Mouse (Mus musculus) midbrain, embryonic 13.5 days (tissue): ENCODE data around the gene Ctnna3. TPM values are rescaled to one million over a fixed set of nuclear protein-coding genes. Genes with fewer than 3 reads are reported as not detected.

Experiments used
- ATAC-seq: fragments of 200-750 bp; cut with Nextera tagmentation; 2 replicates; pipeline ENCODE4 v1.8.0; 2017; ENCODE audit warnings: mild to moderate bottlenecking, moderate TSS enrichment, moderate library complexity
- H3K27ac ChIP-seq: fragments of 300-500 bp; sonication (generic); 2 replicates; pipeline ENCODE4 v1.5.1; 2015; ENCODE audit warnings: inconsistent platforms, mild to moderate bottlenecking, moderate library complexity
- H3K27me3 ChIP-seq: fragments of 300-500 bp; sonication (generic); 2 replicates; pipeline ENCODE4 v1.6.1; 2015; ENCODE audit warnings: mild to moderate bottlenecking, inconsistent platforms
- H3K36me3 ChIP-seq: fragments of 300-500 bp; sonication (generic); 2 replicates; pipeline ENCODE4 v1.6.1; 2015; ENCODE audit warnings: mild to moderate bottlenecking, inconsistent platforms
- H3K4me1 ChIP-seq: fragments of 300-500 bp; sonication (generic); replicated peaks from 2 replicates; pipeline ENCODE4 v1.6.1; 2015; ENCODE audit warnings: inconsistent platforms
- H3K4me2 ChIP-seq: fragments of 300-500 bp; sonication (generic); replicated peaks from 2 replicates; pipeline ENCODE4 v1.6.1; 2015; ENCODE audit warnings: moderate library complexity, mild to moderate bottlenecking, inconsistent platforms
- H3K4me3 ChIP-seq: fragments of 300-500 bp; sonication (generic); replicated peaks from 2 replicates; pipeline ENCODE4 v1.5.1; 2015; ENCODE audit warnings: mild to moderate bottlenecking, inconsistent platforms
- H3K9ac ChIP-seq: fragments of 300-500 bp; sonication (generic); replicated peaks from 2 replicates; pipeline ENCODE4 v1.6.1; 2015; ENCODE audit warnings: mild to moderate bottlenecking, inconsistent platforms
- H3K9me3 ChIP-seq: fragments of 300-500 bp; sonication (generic); 2 replicates; pipeline ENCODE4 v1.6.1; 2016; ENCODE audit warnings: mild to moderate bottlenecking, inconsistent platforms
- WGBS: fragments of 180-500 bp; shearing (Covaris S2); methylation state at CpG from one replicate; pipeline ENCODE4 v1.1.7; 2015; 5-methylcytosine and 5-hydroxymethylcytosine counted together
- polyA plus RNA-seq: library from polyadenylated mRNA; unstranded; fragments of >200 nt; fragmentation: Nextera tagmentation; extraction: Ambion mirVana; gene quantifications from 2 replicates; pipeline ENCODE4 v1.2.1, GENCODE M21; 2015

Gene Ctnna3
- polyA plus RNA-seq, 1 experiment from 2014 or later = 0.23 TPM

DNA sequence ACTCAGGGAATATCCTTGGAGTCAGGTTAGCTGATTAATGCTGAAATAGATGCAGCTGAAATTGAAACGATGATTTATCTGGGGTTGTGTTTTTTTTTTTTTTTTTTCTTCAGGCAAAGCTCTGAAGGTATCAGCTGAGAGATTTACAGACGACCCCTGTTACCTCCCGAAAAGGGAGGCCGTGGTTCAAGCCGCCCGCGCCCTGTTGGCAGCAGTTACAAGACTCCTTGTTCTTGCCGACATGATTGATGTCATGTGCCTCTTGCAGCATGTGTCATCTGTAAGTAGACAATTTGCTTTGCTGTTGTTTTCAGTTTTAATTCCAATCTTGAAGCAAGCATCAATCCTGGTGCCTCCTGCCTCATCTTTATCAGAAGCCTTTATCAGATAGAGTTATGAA lies 136.8 kb downstream of the Ctnna3 start:
- 0 out of 2 replicates have a peak, but pooled peaks cover 6% of the 10 kb centered on the region for H3K9me3 ChIP-seq
- no peaks in the 10 kb centered on the region for H3K27me3 ChIP-seq
- 95% methylated on average over 8 of the region's 8 CpGs for WGBS
- H3K4me3 ChIP-seq = no peak overlapping the region
- no peaks in the 10 kb centered on the region for H3K4me1 ChIP-seq
- no peak for ATAC-seq
- H3K36me3 ChIP-seq = no peaks in the 10 kb centered on the region
- no peak overlapping the region for H3K27ac ChIP-seq
- no peak overlapping the region for H3K4me2 ChIP-seq
- no peak overlapping the region for H3K9ac ChIP-seq

DNA sequence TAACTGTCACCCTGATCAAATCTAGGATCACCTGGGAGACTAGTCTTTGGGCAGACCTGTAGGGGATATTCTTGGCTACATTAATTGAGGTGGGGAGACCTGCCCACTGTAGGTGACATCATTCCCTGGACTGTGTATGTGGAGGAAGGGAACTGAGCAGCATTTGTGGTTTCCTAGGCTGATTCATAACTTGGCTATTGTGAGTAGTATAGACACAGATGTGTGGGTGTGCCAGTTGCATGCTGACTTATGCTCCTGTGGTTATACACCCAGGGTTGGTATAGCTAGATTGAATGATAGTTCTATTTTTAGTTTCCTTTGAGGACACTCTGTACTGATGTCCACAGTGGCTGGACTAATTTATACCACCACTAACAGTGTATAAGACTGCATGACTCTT lies 141.7 kb downstream of the Ctnna3 start:
- no peak for ATAC-seq
- no peaks in the 10 kb centered on the region for H3K27me3 ChIP-seq
- no peak overlapping the region for H3K4me3 ChIP-seq
- H3K4me1 ChIP-seq = no peaks in the 10 kb centered on the region
- H3K36me3 ChIP-seq = no peaks in the 10 kb centered on the region
- H3K27ac ChIP-seq = no peak overlapping the region
- H3K9ac ChIP-seq = no peak overlapping the region
- no peak overlapping the region for H3K4me2 ChIP-seq
- H3K9me3 ChIP-seq = 0 out of 2 replicates have a peak, but pooled peaks cover 4% of the 10 kb centered on the region

DNA sequence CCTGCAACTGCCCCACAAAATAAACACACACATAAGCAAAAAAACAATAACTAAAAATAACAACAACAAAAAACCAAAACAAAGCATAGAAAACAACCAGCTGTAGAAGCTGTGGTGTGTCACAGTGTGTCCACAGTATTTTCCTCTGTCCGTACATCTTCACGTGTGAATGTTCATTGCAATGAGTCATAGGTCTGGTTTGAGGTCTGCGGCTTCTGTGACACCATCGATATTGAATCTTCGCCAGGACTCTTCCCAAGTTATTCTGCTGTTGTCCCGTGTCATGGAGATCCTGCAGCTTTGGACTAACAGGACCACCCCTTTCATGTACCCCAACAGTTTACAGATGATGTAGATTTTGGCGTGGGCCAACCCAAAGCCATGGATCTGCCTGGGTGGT lies 143.0 kb downstream of the Ctnna3 start:
- H3K9ac ChIP-seq = no peak overlapping the region
- no peak for ATAC-seq
- no peaks in the 10 kb centered on the region for H3K27me3 ChIP-seq
- 0 out of 2 replicates have a peak, but pooled peaks cover 4% of the 10 kb centered on the region for H3K9me3 ChIP-seq
- no peak overlapping the region for H3K27ac ChIP-seq
- H3K4me3 ChIP-seq = no peak overlapping the region
- no peaks in the 10 kb centered on the region for H3K36me3 ChIP-seq
- no peaks in the 10 kb centered on the region for H3K4me1 ChIP-seq
- 92% methylated on average over 7 of the region's 7 CpGs for WGBS
- H3K4me2 ChIP-seq = no peak overlapping the region

DNA sequence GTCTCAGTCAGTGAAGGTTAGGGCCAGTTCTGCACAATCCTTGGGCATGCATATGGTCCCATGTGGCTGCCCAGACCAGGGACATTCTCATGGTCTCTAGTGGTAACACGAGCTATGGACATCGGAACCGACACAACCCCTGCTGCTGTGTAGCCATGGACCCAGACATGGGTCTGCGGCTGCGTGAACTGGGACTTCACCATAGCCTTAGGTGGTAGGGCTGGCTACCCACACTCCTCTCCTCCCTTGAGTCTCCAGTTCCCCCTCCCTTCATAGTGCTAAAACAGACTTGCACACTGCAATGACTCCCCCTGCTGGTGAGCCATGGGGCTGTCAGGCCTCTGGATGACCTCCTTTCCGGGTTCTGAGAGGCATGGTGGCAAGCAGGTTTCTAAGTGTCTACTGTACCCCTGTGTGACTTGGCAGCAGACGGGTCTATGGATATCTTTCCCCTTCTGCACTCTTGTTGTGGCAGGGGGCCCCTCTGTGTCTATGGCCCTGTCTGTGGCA lies 144.3 kb downstream of the Ctnna3 start:
- 93% methylated on average over 7 of the region's 7 CpGs for WGBS
- no peak overlapping the region for H3K9ac ChIP-seq
- 0 out of 2 replicates have a peak, but pooled peaks cover 4% of the 10 kb centered on the region for H3K9me3 ChIP-seq
- no peaks in the 10 kb centered on the region for H3K27me3 ChIP-seq
- peak; percentile 56; the same call in 1 of the 2 replicates for ATAC-seq
- H3K27ac ChIP-seq = no peak overlapping the region
- H3K36me3 ChIP-seq = no peaks in the 10 kb centered on the region
- H3K4me3 ChIP-seq = no peak overlapping the region
- no peak overlapping the region for H3K4me2 ChIP-seq
- no peaks in the 10 kb centered on the region for H3K4me1 ChIP-seq

DNA sequence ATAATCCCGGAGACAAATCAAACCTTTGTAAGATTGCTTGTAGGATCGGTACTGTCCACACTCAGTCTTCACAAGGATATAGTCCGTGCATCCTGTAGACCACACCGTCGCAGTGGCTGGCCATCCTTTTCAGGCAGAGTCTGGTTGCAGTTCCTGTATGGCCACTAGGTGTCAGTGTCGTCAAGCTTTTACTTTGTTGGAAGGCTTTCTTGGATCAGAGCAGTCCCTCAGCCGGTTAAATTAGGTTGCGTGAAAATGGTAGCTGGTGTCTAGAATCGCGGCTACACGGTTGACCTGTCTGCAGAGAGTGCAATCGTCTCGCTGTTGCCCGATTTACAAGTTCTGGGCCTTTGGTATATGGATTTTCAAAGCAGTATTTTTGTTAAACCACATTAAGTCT lies 152.7 kb downstream of the Ctnna3 start:
- H3K27me3 ChIP-seq = no peaks in the 10 kb centered on the region
- no peaks in the 10 kb centered on the region for H3K9me3 ChIP-seq
- WGBS = 12% methylated on average over 14 of the region's 14 CpGs
- no peak overlapping the region for H3K4me2 ChIP-seq
- H3K36me3 ChIP-seq = no peaks in the 10 kb centered on the region
- no peaks in the 10 kb centered on the region for H3K4me1 ChIP-seq
- peak; percentile 87 for ATAC-seq
- no peak overlapping the region for H3K9ac ChIP-seq
- H3K27ac ChIP-seq = no peak overlapping the region
- no peak overlapping the region for H3K4me3 ChIP-seq

DNA sequence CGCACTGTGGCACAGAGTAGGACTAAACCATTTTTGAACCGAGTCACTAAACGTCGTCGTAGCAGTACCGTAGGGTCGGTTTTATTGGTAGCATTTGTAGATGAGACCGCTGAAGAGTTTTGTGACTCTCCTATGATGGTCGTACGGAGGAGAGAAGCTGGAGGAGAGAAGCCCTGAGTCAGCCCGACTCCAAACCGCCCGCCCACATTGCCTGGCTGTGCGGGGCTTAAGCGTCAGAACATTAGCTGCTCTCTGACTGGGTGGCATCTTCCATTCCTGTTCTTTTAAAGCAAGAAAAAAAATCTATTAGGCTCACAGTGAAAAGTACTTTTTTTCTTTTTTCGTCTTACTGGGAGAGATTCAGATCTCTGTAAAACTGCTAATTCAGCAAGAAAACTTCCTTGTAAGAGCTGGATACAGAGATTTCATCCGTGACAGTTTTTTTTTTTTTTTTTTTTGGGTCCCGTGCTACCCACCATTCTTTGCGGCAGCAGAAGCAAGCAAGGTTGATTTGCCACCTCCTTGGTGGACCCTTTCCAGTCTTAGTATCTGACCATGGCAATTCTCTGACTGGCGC lies 154.0 kb downstream of the Ctnna3 start:
- 75% methylated on average over 20 of the region's 20 CpGs for WGBS
- Histone ChIP-seq H3K9ac (no peak overlapping the region), H3K4me1 (no peaks in the 10 kb centered on the region), H3K4me2 (peak overlapping the region; percentile 30), H3K9me3 (no peaks in the 10 kb centered on the region), H3K4me3 (no peak overlapping the region), H3K27ac (no peak overlapping the region), H3K36me3 (no peaks in the 10 kb centered on the region), H3K27me3 (no peaks in the 10 kb centered on the region)
- no peak for ATAC-seq

DNA sequence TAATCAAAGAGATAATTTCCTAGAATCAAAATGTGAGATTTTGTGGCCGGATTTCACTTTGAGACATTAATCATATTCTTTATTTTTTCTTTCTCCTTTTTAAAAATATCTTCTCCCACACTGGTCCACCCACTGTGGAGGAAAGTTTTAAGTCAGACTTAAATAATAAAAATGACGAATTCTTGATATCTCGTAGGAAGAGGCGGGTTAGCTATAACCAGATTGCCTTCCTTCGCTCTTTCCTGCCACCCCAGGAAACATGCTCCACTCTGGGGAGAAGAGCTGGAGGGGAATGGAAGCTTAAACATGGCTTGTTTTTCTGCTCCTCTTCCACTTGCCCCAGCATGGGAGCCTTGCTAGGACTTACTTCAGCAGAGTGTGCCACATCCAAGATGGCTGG lies 169.5 kb downstream of the Ctnna3 start:
- no peaks in the 10 kb centered on the region for H3K36me3 ChIP-seq

DNA sequence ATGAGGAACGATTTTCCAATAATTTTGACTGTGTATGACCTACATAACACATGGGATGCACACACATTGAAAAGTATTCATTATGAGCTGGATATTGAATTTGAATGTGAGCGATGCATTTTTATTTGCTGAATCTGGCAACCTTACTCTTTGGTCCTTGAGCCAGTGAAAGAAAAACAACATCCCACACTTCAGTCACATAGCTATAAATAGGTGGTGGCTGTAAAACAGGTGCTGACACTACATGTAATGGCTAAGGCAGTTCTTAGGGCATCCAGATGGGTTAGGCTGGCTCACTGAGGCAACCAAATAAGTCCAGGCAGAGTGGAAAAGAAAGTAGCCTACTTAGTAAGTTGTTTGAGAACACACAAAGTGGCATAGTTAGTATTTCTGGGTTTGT lies 171.3 kb downstream of the Ctnna3 start:
- no peaks in the 10 kb centered on the region for H3K27me3 ChIP-seq
- no peaks in the 10 kb centered on the region for H3K36me3 ChIP-seq
- no peak overlapping the region for H3K4me2 ChIP-seq
- H3K4me3 ChIP-seq = no peak overlapping the region
- H3K4me1 ChIP-seq = no peaks in the 10 kb centered on the region
- no peaks in the 10 kb centered on the region for H3K9me3 ChIP-seq
- 83% methylated on average over 2 of the region's 2 CpGs for WGBS
- no peak overlapping the region for H3K27ac ChIP-seq
- no peak for ATAC-seq
- no peak overlapping the region for H3K9ac ChIP-seq

More for the DNA sequence above, 169.5 kb downstream of the Ctnna3 start:
- ATAC-seq = no peak
- H3K27ac ChIP-seq = no peak overlapping the region
- no peak overlapping the region for H3K4me2 ChIP-seq
- H3K9ac ChIP-seq = no peak overlapping the region
- H3K4me1 ChIP-seq = no peaks in the 10 kb centered on the region
- H3K27me3 ChIP-seq = no peaks in the 10 kb centered on the region
- no peak overlapping the region for H3K4me3 ChIP-seq
- H3K9me3 ChIP-seq = peaks cover 4% of the 10 kb centered on the region; the same call in 1 of the 2 replicates
- 93% methylated on average over 5 of the region's 5 CpGs for WGBS

DNA sequence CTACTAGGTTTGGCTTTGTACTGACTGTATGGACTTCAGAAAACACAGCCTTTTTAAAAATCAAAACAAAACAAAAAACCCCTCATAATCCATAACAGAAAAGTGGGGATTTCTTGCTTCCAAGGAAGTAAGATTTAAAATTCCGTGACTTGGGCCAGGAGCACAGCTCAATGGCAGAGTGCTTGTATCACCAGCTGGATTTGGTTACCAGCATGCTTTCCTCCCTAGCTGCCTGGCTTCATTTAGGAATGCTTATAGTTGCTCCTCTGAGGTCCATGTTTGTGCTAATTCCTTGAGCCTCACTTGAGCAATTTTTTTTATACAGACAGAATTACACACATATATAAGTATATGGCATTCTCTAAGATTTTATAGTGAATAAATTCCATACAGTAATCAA lies 198.6 kb downstream of the Ctnna3 start:
- no peaks in the 10 kb centered on the region for H3K4me1 ChIP-seq
- no peaks in the 10 kb centered on the region for H3K27me3 ChIP-seq
- H3K36me3 ChIP-seq = no peaks in the 10 kb centered on the region
- no peaks in the 10 kb centered on the region for H3K9me3 ChIP-seq
- H3K4me3 ChIP-seq = no peak overlapping the region
- no peak overlapping the region for H3K27ac ChIP-seq
- H3K4me2 ChIP-seq = no peak overlapping the region
- 73% methylated on average over 1 of the region's 1 CpGs for WGBS
- no peak overlapping the region for H3K9ac ChIP-seq
- no peak for ATAC-seq

DNA sequence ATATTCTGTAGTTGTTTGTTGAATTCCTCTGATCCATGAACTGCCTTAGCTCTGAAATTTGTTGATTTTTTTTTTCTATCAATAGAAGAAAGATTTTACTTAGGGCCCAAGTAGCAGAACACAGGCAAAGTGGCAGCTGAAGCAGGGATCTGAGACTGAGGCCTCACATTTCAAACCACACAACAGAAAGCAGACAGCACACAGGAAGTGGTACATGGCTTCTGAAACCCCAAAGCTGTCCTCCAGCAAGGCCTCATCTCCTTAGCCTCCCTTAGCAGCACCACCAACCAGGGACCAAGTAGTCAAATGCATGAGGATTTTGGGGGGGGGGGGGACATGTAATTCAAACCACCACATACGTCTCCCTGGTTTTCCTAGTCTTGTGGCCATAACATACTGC lies 204.0 kb downstream of the Ctnna3 start:
- 96% methylated on average over 1 of the region's 1 CpGs for WGBS
- H3K9ac ChIP-seq = no peak overlapping the region
- H3K36me3 ChIP-seq = no peaks in the 10 kb centered on the region
- no peaks in the 10 kb centered on the region for H3K9me3 ChIP-seq
- H3K27ac ChIP-seq = no peak overlapping the region
- ATAC-seq = no peak
- no peaks in the 10 kb centered on the region for H3K4me1 ChIP-seq
- no peak overlapping the region for H3K4me2 ChIP-seq
- H3K4me3 ChIP-seq = no peak overlapping the region
- no peaks in the 10 kb centered on the region for H3K27me3 ChIP-seq

DNA sequence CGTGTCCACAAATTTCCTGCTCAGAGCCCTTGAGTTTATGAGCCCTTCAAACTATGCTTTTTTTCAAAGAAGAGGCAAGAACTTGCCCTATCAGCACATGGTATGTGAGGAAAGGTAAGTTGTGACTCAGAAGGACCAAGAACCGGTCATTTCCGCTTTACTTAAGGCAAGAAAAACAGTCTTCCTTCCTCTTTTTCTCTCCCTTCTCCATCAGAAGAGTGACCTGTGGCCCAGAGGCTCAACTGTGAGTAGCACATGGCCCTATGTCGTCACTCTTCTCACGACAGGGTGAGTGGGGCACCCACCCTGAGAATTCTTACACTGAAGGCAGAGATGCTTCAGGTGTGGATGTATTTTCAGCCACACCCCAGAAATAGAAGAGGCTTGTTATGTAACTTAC lies 208.1 kb downstream of the Ctnna3 start:
- H3K27ac ChIP-seq = no peak overlapping the region
- H3K4me2 ChIP-seq = no peak overlapping the region
- H3K4me1 ChIP-seq = no peaks in the 10 kb centered on the region
- no peak overlapping the region for H3K4me3 ChIP-seq
- H3K27me3 ChIP-seq = no peaks in the 10 kb centered on the region
- 88% methylated on average over 5 of the region's 5 CpGs for WGBS
- H3K9ac ChIP-seq = no peak overlapping the region
- H3K9me3 ChIP-seq = no peaks in the 10 kb centered on the region
- H3K36me3 ChIP-seq = no peaks in the 10 kb centered on the region
- ATAC-seq = no peak

DNA sequence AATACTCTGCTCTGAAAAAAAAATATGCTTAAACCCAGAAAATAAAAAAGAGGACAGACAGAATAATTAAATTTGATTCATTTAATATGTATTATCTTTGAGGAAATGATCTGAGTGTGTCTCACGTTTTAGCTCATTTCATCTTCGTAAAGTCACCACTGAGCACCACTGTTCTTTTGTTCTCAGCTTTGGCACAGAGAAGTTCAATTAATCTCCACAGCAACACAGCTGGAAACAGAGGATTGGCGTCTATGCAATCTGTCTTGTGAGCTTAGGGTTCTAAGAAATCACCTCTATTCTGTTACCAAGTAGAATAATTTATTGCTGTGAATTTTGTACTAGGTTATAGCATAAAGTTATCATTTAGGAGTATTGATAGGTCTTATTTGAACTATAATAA lies 217.4 kb downstream of the Ctnna3 start:
- Histone ChIP-seq H3K9ac (no peak overlapping the region), H3K36me3 (no peaks in the 10 kb centered on the region), H3K4me3 (no peak overlapping the region), H3K27me3 (no peaks in the 10 kb centered on the region), H3K4me2 (no peak overlapping the region), H3K27ac (no peak overlapping the region), H3K9me3 (no peaks in the 10 kb centered on the region), H3K4me1 (no peaks in the 10 kb centered on the region)
- 8% methylated on average over 3 of the region's 3 CpGs for WGBS
- ATAC-seq = no peak

DNA sequence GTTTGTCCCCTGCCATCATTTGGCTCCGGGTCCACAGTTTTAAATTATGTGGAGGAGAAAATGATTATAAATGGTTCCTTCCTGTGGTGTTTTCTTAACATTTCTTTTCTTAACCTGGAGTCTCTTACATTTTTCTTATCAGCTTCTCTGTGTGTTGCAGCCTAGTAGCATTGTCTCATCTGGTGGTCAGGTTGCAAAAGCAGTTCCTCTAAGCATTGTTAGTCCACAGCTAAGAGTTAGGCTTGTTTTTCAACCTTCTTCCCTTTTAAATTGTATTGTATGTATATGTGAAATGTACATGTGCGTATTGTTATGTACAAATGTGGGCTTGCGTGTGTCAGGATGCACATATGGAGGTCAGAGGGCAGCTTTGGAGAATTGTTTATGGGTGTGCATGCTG lies 220.4 kb downstream of the Ctnna3 start:
- Histone ChIP-seq H3K9ac (no peak overlapping the region), H3K4me2 (no peak overlapping the region), H3K27ac (no peak overlapping the region), H3K36me3 (no peaks in the 10 kb centered on the region), H3K9me3 (no peaks in the 10 kb centered on the region), H3K4me3 (no peak overlapping the region), H3K4me1 (no peaks in the 10 kb centered on the region), H3K27me3 (no peaks in the 10 kb centered on the region)
- no peak for ATAC-seq
- WGBS = 82% methylated on average over 3 of the region's 3 CpGs
